Mouse (Mus musculus): ENCODE results near the gene Aldh1l1.

The Aldh1l1 gene

DNA sequence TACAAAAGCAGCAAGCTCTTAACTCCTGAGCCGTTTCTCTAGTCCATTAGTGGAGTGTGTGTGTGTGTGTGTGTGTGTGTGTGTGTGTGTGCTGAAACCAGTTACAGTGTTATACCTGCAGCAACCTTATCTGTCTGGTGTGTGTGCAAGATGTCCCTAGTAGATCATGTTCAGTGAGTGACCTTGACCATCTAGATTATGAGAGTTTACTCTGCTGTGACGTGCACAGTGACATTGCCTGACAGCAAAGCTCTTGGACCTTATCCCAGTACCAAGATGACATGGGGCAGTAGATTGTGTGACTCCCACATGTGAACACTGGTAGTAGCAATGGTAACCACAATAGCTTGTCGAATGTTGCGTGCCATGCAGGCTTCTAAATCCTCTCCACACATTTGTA is 114.1 kb downstream of the Aldh1l1 start:
- no peak for DNase-seq

DNA sequence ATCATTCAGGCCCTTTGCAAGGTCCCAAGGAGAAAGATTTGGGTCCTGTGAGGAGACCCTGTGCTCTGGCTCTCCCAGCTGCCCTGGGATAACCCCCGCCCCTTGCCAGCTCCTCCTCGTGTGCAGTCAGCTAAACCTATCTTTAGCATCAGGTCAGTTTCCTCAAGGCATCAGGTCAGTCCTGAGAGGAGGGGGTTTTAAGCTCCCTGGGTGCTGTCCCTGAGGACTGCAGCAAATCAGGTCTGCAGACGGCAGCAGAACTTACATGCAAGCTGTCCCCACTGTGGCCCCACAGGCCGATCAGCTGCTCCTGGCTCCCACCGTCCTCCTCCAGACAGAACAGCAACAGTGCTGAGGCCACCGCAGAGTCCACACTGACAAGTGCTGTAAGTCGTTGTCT is 115.5 kb downstream of the Aldh1l1 start:
- no peak for DNase-seq

DNA sequence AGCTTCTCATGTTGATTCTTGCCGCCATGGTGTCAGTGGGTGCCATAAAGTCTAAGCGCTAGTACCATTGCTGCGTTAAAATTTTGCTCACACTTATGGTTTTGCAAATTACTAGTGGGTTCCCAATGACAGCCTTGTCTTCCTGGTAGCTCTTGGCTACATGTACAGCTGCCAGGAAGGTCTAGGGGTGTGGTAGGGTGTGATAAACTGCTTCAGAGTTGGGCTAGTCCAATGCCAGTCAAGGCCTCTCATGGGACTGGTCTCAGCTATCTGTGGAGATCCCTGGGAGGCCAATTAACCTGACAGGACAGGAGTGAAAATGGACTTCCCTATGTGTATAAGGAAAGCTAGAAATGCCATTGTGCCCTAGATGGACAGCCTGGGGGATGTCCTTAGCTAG is 116.1 kb downstream of the Aldh1l1 start:
- DNase-seq, result no peak

DNA sequence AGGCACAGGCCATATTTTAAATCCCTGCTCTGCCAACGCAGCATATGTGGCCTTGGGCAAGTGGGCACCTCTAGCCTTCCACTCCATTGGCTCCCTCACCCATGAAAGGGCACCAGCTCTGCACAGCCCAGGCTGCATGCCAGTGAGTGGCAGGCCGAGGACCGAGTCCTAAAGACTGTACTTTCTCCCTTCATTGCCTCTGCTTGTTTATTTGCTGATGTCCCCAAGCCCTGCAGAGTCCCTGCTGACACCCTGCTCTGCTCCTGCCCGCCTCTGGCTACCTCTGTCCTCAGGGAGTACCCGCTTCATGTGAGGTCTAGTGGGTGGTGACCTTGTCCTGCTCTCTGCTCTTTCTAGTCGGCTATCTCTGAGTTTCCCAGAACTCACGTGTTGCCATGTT is 116.9 kb downstream of the Aldh1l1 start:
- DNase-seq, result no peak

DNA sequence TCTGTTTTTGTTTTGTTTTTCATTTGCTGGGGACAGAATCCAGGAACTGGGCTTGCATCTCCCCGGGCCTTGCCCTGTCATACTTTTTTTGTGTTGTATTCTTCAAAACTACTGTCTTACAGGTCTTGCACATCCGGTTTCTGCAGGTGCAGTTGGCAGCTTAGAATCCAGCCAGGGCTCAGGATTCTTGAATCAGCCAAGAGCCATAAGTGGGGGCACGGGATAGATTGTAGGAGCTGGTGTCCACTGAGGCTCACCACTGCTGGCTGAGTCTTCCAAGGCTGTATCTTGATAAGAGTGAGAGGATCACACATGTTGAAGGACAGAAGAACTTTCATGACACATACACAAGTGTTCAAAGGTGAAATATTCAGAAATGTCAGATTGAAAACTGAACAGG is 117.9 kb downstream of the Aldh1l1 start:
- peak; percentile 36 for DNase-seq

DNA sequence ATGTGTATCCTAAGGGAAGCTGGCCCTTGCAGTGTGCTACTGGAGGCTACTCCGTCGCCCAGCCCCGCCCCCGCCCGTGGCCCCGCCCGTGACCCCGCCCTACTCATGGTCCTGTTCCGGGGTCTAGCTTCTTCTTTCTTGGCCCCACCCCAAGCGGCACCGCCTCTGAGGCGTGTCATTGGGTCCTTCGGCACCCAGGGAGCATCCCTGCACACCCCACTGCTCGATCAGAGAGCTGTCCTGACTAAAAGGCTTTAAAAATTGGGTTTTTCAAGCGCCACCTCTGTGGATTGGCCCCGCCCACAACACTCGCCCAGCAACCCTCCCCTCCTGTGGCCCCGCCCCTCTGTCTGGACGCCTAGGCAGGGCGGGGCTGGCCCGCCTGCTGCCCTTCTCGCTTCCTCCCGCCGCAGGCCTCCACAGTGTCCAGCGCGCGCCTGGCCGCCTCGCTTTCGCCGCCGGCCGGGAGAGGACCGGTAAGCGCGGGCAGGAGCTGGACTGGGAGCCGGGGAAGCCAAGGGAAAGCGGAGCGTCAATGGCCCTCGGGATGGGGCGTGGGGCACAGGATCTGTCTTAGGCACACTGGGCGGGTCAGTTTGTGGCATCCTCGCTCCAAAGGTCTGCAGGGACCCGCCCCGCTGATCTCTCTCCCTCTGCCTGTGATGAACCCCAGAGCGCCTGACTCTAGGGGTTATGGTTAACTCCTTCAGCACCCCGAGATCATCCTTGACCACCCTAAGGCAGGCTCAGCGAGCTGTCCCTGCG is 118.5 kb downstream of the Aldh1l1 start, which contains the start of gene Slc41a3:
Gene Slc41a3 (plus strand): TSS at position 193 of the 765 bp plus-strand sequence.
- DNase-seq, result peak; percentile 84

DNA sequence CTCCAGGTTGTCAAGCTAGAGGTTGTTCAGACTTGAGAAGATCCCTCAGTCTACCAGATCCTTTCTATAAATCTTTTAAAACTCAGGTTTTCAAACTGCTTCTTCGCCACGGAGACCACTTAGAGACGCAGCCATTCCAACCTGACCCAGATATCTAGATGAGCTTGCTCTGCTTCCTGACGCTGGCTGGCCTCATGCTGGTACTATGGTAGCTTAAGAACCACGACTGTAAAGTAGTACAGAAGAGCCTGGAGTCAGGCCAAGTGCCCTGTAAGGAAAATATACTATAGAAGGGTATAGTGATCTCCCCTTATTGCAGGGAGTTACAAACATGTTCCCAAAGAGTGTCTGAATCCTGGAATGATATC is 119.1 kb downstream of the Aldh1l1 start:
- no peak for DNase-seq

DNA sequence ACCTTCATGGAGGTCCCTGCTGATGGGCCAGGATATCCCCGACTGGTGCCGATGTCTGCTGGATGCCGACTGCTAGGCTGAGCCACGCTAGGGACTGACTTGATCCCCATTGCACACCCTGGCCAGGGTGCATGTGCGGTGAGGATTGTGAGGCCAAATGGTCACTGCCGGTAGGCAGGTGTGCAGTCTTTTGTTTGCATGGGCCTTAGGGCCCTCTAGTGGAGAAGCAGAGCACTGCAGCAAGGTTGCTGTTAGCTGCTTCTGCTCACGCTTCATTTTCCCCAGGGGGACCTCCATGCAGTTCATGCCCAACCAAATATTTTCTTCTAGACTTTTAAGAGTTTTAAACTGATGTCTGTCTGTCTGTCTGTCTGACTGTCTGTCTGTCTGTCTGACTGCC is 120.3 kb downstream of the Aldh1l1 start:
- DNase-seq, result peak; percentile 78

DNA sequence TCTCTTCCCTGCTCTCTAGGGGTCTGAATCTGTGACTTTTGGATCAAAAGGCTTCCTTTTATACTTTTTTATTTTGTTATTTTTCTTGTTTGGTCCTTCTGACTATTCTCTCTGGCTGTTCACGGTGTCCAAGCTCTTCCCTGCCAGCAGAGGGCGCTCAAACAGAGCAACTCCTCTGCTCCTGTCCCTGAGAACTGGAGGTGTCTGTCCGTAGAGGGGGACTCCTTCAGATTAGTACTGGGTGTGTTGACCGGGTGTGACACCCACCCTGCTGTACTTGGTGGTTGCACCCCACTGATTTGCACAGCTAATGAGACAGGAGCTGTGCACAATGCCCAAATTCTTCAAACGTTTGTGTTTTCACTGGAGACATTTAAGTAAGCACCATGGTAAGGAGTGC is 121.0 kb downstream of the Aldh1l1 start:
- DNase-seq, result peak; percentile 70

DNA sequence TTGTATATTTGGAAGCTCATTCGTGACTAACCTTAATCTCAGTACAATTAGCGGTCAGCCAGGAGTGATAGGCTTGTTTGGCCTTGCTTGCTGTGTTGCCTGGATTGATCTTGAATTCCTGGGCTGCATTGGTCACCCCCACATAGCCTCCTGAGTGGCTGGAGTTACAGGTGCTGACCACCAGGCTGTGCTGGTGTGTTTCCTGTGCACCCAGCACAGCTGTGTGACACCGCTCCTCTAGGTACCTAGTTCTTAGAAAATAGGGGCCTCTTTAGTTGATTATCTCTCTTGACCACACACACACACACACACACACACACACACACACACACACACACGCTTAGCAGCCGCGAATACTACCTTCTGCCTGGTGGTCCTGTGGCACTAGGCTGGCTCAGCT is 122.0 kb downstream of the Aldh1l1 start:
- no peak for DNase-seq

DNA sequence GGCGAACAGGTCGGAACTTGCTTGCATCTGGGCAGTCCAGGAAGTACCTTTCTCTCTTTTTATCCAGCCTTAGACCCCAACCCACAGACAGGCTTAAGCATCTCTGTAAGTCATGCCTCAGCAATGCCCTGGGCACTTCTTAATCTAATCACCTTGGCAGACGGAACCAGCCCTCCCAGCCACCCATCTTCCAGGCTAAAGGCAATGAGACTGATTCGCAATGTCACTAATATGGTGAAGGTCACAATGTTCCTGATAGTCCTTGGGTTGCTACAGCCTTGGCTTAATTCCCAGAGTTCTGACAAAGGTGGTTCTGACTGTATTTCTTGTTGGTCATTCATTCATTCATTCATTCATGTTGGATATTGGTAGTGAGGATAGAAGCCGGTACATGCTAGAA is 124.0 kb downstream of the Aldh1l1 start:
- DNase-seq, result no peak

DNA sequence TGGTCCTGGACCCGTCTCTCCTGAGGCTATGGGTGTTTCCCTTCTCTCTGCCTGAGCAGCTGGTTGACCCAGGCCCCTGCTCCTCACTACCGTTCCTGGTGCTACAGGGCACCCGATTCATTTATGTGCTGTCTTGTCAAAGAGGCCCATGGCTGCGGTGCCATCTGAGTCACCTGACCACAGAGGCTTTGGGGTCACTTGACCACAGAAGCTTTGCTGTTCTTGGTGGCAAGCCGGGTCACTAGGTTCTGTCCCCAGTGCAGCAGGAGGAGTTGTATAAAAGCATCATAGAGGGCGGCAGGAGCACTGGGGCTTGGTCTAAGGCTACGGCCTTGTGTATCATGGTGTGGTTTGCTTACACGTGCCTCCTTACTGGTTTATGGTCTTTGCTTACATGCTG is 127.0 kb downstream of the Aldh1l1 start:
- no peak for DNase-seq

DNA sequence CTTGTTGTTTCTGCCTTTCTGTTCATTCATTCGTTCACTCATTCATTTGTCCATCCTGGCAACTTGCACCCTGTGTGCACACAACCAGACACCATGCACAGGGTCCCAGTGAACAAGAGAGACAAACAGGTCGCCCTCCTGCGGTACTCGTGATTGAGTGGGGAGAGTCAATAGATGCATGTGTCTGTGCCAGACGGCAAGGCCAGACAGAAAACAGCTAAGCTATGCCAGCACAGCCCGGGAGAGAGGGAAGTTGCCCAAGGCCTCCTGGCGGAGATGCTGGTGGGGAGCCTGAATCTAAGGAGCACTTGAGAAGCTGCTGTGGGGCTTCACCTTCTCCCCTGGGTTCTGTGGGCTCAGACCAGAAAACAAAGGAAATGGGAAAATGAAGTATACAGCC is 129.1 kb downstream of the Aldh1l1 start:
- DNase-seq, result no peak

DNA sequence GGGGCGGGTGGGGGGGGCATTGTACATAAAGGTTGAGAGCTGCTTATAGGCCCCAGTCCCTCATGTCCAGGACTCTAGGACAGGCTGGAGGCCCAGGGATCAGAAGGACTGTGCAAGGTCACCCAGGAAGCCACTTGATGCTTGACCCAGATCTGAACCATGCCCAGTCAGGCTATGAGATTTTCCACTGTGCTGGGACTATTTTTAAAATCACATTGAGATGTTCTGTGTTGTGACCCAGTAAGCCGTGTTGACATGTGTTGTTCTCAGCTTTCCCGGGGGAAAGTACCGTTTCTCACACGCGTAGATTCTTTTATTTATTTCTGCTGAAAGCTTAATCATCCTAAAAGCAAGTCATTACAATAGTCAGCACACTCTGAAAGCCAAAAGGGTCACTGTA is 129.8 kb downstream of the Aldh1l1 start:
- DNase-seq, result no peak

DNA sequence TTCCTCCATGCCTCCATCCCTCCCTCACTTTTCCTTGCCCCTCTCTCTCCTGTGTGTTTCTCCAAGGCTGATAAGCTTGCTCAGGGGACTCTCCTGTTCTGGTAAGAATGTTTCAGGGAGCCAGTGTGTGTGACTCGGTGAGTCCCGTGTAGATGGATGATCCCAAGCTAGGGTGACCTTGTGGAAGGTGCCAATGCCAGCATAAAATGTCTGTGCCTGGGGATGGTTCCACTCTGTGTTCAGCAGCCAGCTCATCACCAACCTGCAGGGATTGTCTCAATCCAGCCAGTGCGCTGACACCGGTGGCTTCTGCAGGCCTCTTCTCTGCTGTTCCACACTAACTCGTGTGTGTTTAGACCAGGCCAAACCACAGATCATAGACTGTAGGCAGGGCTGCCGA is 130.3 kb downstream of the Aldh1l1 start:
- DNase-seq, result no peak

DNA sequence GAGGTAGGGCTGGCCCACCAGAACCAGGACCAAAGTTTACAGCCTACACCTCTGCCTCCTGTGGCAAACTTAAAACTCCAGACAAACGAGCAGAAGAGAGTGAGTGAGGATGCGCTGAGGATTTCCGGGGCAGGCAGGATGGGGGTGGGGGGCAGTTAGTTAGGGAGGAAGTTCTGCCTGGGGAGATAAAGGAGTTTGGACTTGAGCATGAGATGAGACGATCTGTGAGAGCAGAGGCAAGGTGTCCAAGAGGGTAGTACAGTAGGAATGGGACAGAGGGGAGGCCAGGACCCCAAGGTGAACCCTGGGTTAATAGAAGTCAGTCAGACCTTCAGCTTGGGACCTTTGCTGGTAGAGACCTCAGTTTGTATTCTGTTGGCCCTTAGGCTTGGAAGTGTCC is 132.0 kb downstream of the Aldh1l1 start:
- peak; percentile 77 for DNase-seq

DNA sequence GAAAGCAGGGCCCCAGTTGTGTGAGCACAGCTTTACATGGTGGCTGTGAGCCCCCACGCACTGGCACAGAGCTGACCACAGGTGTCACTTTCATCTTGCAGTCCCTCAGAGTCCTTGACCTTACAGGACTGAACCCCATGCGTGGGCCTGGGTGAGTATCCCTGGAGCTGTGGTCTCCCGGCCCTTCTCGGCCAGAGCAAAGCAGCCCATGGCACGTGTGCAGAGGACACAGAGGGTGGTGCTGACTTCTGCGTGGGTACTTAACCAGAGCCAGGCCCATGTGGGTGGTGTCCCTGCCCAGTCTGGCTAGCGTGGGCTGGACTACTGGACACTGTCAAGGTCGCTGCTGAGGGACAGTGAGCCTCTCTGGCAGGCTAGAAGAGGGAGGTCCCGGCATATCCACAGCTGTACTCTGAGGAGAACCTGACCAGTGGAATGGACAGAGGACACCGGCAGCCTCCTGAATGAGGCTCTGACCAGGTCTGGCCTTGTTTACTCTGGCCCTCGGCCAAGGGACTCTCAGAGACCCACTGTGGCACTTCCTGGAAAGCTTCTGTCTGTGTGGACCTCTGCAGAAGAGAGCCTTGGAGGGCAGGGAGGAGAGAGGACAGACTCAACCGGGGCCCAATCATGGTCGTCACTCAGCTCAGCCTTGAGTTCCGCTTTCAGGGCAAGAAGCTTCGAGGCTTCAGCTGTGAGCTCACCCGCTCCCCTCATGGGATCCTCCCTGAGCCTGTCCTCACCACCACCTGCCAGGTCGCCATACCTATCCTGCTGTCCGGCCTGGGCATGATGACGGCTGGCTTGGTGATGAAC is 132.8 kb downstream of the Aldh1l1 start:
- peak; percentile 39 for DNase-seq

DNA sequence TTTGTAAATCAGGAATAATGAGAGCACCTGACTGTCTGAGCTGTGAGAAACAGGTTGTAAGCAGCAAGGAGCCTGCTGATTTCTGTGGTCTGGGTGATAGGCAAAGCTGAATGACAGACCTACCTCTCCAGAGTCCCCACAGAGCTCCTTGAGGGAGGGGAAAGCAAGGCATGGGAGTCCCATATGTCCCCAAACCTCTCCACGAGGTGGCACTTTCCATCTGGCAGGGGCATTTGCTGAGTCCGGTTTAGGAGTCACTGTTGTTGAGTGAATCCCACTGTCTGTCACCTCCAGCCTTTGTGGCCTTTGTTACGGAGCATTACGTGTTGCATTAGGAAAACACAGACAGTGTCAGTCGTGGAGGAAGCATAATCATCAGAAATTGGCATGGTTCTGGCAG is 133.7 kb downstream of the Aldh1l1 start:
- DNase-seq, result no peak

DNA sequence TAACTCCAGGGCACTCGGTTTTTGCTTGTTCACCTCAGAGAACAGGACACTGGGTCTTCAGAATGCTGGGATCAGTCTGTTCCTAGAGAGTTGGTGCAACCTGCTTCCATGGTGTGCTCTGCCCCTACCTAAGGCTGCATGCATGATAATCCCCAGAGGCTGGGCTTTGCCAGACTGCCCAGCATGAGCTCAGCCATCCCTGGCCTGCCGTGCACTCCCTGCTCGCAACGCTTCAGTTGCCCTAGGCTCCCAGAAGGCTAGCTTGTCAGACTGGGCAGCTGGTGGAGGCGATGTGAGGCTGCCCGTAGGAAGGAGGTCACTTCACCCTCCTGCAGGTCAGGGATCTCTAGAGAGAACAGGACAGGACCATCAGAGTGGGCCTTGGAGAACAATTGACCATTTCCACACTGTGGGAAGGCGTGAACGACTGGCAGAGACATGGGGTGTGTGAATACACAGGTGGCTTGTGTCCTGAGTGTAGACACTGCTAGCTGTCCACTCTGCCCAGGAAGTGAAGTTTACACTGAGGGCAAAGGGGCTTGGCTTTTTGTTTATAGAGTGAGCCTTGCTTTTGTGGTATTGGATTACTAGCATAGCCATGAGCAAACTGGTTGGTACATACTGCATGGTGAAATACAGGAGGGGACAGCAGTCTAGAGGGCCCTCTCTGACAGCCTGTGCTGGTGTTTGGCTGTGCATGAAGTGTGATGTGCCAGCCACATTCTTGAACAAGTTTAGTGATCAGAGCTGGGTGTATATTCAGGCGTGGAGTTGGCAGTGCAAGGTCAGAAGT is 134.8 kb downstream of the Aldh1l1 start:
- DNase-seq, result no peak

DNA sequence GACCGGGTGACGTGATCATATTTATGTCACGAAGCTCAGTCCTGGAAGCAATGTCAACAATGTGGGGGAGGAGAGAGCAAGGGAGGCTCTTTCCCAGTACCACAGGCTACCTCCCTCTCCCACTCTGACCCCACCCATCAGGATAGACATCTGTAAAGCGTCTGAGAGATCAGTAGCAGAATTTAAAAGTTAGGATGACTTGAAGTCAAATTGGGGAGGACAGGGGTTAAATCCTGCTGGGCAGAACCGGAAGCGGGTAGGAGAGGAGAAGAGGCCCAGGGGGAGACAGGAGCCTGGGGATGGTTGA is 135.3 kb downstream of the Aldh1l1 start:
- DNase-seq, result no peak

DNA sequence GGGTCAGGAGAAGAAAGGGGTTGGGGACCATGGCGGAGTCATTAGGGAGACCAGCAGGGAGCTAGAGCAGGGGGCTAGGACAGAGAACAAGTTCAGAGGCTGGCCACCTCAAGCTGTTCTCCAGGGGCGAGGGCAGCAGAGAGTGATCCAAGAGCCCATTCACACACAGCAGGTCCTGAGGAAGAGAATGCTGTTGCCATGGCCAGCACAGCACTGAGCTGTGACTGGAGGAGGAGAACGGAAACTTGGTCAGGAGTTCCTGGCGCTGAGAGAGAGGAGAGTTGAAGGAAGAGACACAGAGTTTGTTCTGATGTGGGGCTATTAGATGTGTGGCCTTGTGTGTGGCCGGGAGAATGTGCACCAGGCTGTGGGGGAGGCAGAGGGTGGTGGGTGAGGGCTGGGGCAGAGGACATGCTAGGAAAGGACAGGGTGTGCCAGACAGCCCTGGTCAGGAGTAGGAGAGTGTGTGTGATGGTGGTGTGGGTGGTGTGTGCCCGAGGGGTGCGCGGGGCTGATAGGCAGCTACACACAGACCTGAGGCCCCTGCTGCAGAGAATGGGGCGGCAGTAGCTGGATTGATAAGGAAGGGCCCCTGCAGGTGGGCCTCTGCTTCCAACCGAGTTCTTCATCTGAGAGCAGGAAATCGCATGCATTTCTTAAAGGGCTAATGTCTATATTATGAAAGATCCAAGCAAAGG is 136.7 kb downstream of the Aldh1l1 start:
- peak; percentile 19 for DNase-seq

DNA sequence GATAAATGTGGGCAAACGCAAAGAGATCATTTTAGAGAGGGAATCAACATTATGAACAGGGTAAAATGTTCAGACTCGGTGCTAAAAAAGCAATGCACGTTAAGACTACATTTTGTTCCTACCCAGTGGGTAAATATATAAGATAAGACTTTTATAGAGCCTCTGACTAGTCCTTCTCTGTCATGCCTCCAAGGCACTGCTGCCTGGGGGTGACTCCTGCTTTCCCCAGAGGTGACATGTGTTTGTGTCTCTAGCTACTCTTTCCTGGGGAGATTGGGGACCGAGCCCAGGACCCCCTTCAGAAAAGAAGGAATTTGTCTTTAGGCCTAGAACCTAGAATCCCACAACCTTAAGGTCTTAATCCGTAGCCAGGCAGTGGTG is 137.2 kb downstream of the Aldh1l1 start:
- no peak for DNase-seq

DNA sequence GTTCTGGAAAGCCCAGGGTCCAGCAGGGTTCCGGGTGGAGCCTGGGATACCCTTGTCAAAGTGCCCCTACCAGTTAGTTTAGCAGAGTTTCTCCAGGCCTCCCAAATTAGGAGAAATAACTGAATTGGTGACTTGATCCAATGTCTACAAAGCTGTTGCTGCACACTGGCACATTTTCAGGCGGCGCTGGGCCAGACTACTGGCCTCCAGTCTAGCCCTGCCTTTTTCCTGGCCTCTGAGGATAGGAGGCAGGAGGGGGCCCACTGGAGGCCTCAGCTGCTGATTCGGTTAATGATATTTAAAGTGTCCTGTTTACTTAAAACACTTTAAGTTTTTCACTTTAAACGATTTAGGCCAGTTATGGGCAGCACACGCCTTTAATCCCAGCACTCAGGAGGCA is 138.0 kb downstream of the Aldh1l1 start:
- DNase-seq, result no peak

Data from thymus, postnatal 25 days (tissue).